Mouse (Mus musculus) right cerebral cortex, postnatal 25 days (tissue): Measurements from ENCODE around the gene Ctnna3.
"Not testable (repeated sequence)": the region's sequence is repeated elsewhere in the genome, so short reads cannot be mapped to it uniquely, and the experiment has no call there.

Source experiments
- DNase-seq: peaks from one replicate; pipeline ENCODE4 v3.0.0; 2022

The Ctnna3 gene

GRCm38 (mm10) chr10:64268156-64268555 lies 838.3 kb downstream of the Ctnna3 start:
- no peak for DNase-seq

DNA sequence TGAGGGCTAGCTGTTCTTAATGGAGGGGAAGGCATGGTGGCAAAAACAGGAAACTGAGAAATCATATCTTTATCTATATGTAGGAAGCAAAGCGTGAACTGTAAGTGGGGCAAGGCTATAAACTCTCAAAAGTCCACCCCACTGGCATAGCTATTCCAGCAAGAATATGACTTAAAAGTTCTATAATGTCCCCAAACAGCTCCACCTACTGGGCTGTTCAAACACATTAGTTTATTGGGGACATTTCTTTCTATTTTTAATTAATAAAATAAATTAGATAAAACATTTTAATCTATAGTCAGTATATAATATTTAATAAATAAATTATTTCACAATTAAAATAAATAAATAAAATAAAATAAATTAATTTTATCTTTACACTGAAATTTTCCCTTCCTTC lies 845.2 kb downstream of the Ctnna3 start:
- no peak for DNase-seq

GRCm38 (mm10) chr10:64278836-64279235 lies 848.9 kb downstream of the Ctnna3 start:
- DNase-seq = no peak

- DNase-seq = no peak
These were observed 875.9 kb downstream of the Ctnna3 start for GRCm38 (mm10) chr10:64305802-64306201.

DNA sequence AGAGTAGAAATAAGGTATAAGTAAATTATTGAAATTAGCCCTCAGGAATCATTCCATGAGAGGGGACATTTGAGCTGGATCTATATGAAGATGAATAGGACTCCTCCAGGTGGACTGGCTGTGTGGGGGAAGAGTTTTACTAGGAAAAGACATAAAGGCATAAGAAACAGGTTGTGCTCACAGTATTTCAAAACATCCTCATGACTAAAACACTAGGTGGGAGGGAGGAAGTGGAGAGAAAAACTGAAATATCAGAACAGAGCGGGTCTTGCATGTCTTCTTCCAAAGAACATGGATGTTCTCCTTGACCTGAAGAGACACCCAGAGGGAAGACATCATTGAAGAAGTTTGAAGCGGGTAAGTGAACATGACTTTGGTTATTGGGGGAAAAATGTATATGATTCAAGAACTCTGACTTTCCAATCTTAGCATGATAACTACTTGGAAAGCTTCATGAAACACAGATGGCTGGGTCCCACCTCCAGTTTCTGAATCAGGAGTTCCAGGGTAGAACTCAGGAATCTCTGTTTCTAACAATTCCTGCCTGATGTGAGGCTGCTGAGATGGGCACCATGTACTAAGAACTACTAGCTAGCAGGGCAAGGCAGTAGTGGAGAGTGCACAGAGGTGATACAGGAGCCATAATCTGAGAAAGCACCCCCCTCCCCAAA lies 881.9 kb downstream of the Ctnna3 start:
- DNase-seq = peak; percentile 45

- DNase-seq = peak; percentile 17
These were observed 890.4 kb downstream of the Ctnna3 start for GRCm38 (mm10) chr10:64320332-64320731.

DNA sequence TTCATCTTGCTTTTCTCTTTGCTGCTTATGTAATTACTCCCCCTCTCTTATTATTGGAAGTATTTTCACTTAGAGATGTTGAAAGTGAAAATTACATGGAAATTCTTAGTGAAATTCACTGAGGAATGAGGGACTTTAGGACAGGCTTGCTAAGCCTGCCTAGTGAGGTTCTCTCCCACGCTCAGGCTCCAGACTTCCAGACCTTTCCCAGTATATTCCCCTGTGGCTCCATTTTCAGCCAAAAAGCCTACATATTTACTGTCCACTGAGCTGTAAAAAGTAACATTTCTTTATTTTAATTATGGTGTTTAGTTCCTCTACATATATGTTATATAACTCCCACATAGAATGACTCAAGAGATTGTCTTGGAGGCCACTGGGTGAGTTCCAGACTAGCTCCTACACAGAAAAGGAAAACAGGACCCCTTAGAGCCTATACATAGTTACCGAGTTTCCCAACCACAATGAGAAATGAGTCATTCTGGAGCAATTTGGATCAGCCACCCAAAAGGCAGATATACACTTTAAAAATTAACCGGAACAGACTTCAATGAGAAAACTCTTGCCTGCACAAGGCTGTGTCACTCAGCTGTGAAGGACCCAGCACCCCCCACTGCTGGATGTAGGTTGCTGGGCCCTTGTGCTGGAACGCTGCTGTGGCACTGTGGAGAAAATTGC lies 912.9 kb downstream of the Ctnna3 start:
- peak; percentile 22 for DNase-seq

GRCm38 (mm10) chr10:64373288-64373687 lies 943.4 kb downstream of the Ctnna3 start:
- DNase-seq = no peak

DNA sequence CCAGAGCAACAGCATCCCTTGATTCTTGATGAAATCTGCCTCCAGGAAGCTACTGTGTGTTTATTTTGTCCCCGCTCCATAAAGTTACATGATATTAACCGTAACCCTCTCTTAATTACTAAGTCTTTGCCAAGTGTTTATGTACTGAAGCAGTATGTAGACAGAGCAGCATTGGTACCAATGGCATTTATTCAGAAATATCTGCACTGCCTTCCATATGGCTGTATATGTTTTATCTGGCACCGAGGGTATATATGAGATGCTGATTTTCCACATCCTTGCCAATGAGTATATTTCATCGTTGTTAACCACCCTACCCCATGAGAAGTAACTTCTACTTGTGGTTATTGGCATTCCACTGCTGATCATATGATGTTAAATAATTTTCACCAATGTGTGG lies 947.9 kb downstream of the Ctnna3 start:
- DNase-seq = no peak

DNA sequence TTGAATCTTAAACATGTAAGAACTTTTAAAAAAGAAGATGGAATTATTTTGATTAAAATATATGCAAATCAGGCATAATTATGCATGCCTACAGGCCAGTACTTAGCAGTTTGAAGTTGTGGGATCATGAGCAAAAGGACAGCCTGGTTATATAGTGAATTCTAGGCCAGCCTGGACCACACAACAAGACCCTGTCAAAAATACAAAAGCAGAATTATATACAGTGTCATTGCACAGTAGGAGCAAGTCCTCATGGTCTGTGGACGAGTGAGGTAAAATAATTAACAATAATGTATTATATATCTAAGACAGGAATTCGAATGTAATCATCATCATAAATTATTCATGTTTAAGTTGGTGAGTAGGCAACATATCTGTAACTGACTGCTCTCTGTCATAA lies 966.7 kb downstream of the Ctnna3 start:
- no peak for DNase-seq

GRCm38 (mm10) chr10:64418396-64418795 lies 988.5 kb downstream of the Ctnna3 start:
- DNase-seq = not testable (repeated sequence)

DNA sequence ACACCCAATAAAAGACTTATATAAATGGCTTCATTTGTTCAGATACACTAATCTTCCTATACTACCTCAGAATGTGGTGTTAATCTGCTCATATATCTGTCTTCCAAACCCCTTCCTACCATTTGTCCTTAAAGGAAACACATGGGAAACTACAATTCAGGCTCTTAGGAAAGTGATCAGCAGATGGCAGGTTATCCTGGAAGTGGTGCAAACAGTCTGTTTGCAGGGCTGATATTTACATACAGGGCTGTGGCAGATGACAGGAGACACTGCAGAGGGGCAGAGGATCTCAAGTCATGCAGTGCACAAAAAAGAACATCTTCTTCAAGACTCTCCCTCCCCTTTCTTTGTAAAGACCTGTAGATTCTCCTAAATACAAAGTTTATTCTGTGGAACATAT lies 1008.8 kb downstream of the Ctnna3 start:
- DNase-seq = no peak

DNA sequence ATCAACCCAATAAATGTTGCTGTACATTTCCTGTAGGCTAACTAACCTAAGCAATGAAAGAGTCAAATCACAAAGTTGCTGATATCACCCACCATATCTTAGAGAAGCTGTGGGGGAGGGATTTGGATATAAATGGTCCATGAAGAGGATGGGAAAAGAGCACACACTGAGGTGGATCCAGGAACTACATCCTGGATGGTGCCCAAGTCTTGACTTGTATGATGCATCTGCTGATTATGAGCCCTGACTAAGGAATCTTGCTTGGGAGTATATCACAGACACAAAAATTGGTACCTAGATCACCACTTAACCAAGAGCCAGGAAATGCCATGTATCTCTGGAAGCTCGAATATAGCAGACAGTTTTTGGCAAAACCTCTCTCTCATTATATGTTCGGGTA lies 1018.7 kb downstream of the Ctnna3 start:
- DNase-seq = no peak

GRCm38 (mm10) chr10:64483281-64483680 lies 1053.4 kb downstream of the Ctnna3 start:
- DNase-seq = no peak

GRCm38 (mm10) chr10:64489471-64489870 lies 1059.6 kb downstream of the Ctnna3 start:
- DNase-seq = no peak

- DNase-seq = no peak
These were observed 1113.7 kb downstream of the Ctnna3 start for GRCm38 (mm10) chr10:64543647-64544046.

DNA sequence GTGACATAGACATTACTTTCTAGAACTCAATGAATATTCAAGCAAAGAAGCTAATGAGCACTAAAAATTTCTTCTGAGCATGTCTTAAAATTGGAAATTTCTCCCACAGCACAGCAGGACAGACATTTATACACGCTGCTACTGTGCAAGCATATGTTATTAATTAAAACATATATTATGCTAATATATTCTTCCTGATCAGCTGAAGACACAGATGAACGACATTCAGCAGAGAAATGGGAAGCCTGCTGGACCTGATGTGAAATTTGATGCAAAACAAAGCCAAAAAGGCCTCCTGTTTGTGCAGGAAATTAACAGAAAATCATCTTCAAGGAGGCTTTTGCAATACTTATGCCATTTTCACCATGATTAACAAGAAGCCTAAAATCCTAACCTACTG lies 1114.5 kb downstream of the Ctnna3 start:
- no peak for DNase-seq

- no peak for DNase-seq
These were observed 1141.4 kb downstream of the Ctnna3 start for GRCm38 (mm10) chr10:64571311-64571710.

DNA sequence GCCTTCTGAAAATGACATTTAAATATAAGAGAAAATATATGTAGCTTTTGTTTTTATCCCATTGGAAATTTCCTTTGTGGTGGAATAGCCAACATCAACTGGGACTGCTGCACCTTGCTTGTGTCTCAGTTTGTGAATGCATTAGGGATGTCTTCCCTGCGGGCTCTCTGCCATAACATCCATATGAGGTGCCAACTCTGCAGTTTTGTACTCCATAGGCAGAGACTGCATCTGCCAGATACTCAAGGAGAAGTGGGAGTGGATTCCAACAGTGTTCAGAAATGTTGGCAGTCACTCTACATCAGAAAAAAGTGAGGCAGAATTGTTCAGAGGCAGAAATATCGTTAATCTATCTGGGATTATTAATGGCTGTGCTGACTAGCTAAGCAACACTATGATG lies 1158.2 kb downstream of the Ctnna3 start:
- peak; percentile 63 for DNase-seq

DNA sequence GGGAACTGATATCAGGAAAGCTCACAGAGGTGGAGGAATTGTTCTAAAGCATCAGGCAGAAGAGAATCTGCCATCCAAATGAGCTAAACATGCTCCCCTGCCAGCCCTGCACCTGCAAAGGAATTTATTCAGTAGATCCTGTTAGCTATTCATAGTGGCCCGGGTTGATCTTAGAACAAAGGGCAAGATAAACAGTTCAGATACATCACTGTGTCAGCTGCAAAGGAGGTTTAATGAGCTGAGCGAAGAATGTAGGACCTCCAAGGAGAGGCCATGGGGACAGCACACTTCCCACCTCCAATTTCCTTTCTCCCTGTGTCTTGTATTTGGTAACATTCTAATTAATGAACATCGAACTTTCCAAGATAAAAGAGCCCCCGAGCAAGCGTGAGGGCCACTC lies 1206.9 kb downstream of the Ctnna3 start:
- DNase-seq = no peak

- DNase-seq = no peak
These were observed 1209.2 kb downstream of the Ctnna3 start for GRCm38 (mm10) chr10:64639061-64639460.

DNA sequence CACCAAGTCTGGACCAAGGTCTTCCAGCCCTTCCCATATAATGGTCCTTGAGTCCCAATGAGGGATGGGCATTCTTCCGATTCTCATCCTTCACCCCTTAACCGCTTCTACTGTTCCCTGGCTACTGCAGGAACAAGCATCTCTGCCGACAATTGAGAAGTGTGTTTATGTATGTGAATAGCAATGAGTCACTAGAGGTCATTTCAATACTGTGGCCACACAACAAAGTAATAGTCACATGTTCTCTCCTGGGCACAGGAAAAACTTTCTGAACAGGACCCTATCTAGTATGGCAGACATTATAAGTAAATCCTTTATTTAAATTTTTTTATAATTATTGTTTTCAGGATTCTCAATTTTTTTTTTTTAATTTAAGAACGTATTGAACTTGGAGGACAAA lies 1211.2 kb downstream of the Ctnna3 start:
- no peak for DNase-seq

DNA sequence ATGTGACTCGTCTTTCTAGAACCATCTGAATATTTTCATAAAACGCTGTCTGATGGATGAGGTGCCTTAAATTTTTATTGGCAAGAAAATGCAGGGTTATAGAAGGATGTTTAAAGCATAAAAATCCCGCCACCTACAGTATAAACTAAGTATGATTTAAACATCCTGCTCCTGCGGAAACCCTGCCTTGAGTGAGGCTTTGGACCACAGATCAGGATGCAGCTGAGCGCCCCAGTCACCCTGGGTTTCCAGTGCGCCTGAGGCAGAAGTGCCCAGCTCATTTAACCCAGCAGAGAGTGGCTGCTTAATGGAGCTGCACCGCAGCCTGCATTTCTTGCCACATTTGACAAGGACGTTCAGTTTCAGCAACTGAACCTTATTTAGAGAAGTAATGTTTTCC lies 1211.7 kb downstream of the Ctnna3 start:
- DNase-seq = no peak

GRCm38 (mm10) chr10:64643976-64644375 lies 1214.1 kb downstream of the Ctnna3 start:
- DNase-seq = no peak

DNA sequence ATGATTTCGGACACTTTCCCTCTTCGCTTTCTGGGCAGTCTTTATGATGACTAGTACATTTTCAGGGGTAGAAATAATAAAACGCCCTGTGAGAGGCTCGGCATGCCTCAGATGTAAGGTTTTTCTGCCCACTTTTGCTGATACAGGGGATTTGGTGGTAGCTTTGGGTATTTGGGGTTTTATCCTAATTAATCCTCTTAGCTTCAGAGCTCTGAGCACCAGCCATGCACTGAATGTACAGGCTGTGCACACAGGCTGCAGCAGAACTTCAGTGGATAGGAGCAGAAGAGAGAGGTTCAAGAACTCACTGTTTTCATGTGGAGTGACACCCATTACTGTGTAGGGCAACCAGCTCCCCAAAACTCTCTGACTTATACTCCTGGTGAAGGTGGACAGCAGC lies 1231.3 kb downstream of the Ctnna3 start:
- DNase-seq = no peak
